Mouse (Mus musculus) liver, adult 2 months (tissue): ENCODE results near the gene Rundc1. TPM values are rescaled to one million over a fixed set of nuclear protein-coding genes. Genes with fewer than 3 reads are reported as not detected.
"Not testable (repeated sequence)": the region's sequence is repeated elsewhere in the genome, so short reads cannot be mapped to it uniquely, and the experiment has no call there.

Experiments
- DNase-seq: peaks from one replicate; pipeline ENCODE4 v3.0.0-alpha.2; 2011; ENCODE audit warnings: low read depth, low spot score; ENCODE audit errors: extremely low read depth
- H3K27ac ChIP-seq: fragments of 200-500 bp; replicated peaks from 2 replicates; pipeline ENCODE4 v1.5.1; 2012; ENCODE audit warnings: low read depth, mild to moderate bottlenecking, control low read depth, inconsistent platforms, low read length; ENCODE audit not compliant: insufficient read depth
- H3K27me3 ChIP-seq: fragments of 200-500 bp; 2 replicates; pipeline ENCODE4 v1.6.1; 2012; ENCODE audit warnings: mild to moderate bottlenecking, moderate library complexity, low read length, inconsistent platforms; ENCODE audit not compliant: control insufficient read depth, insufficient read depth
- H3K36me3 ChIP-seq: fragments of 200-500 bp; 2 replicates; pipeline ENCODE4 v1.6.1; 2012; ENCODE audit warnings: low read length, inconsistent platforms; ENCODE audit not compliant: control insufficient read depth, insufficient read depth
- H3K4me1 ChIP-seq: fragments of 200-500 bp; 2 replicates; pipeline ENCODE4 v1.6.1; 2011; ENCODE audit warnings: low read length; ENCODE audit not compliant: control insufficient read depth, insufficient read depth
- H3K4me3 ChIP-seq: fragments of 200-500 bp; 2 replicates; pipeline ENCODE4 v1.5.1; 2011; ENCODE audit warnings: low read depth, mild to moderate bottlenecking, control low read depth, low read length, moderate library complexity; ENCODE audit not compliant: insufficient read depth
- H3K79me2 ChIP-seq: fragments of 200-500 bp; 2 replicates; pipeline ENCODE4 v1.6.1; 2012; ENCODE audit warnings: inconsistent platforms, mild to moderate bottlenecking, low read length, moderate library complexity; ENCODE audit not compliant: control insufficient read depth, insufficient read depth
- H3K9ac ChIP-seq: fragments of 200-500 bp; 2 replicates; pipeline ENCODE4 v1.6.1; 2012; ENCODE audit warnings: low read depth, mild to moderate bottlenecking, control low read depth, inconsistent platforms, low read length
- CTCF ChIP-seq: fragments of 200-500 bp; IDR thresholded peaks from 2 replicates; pipeline ENCODE4 v1.5.1; 2011; ENCODE audit warnings: low read depth, low read length, control low read depth
- POLR2A ChIP-seq: fragments of 200-500 bp; IDR thresholded peaks from 2 replicates; pipeline ENCODE4 v1.6.1; 2011; ENCODE audit warnings: low read length, control low read depth; ENCODE audit not compliant: insufficient read depth; ENCODE audit errors: extremely low read depth
- WGBS: fragments of 180-500 bp; shearing (Covaris S2); methylation state at CpG from one replicate; pipeline ENCODE4 v1.1.7; 2018; 5-methylcytosine and 5-hydroxymethylcytosine counted together
- polyA plus RNA-seq: library from polyadenylated mRNA; depleted of rRNA; stranded (reverse); fragments of >200 nt; gene quantifications from 2 replicates; pipeline ENCODE4 v1.2.3, GENCODE M21; 2012
- total RNA-seq: library from RNA; depleted of rRNA; stranded (reverse); fragments of >200 nt; gene quantifications from 2 replicates; pipeline ENCODE4 v1.2.3, GENCODE M21; 2014

The Rundc1 gene
- total and polyA plus RNA-seq, 2 experiments = 3.1 to 8.6 TPM

DNA sequence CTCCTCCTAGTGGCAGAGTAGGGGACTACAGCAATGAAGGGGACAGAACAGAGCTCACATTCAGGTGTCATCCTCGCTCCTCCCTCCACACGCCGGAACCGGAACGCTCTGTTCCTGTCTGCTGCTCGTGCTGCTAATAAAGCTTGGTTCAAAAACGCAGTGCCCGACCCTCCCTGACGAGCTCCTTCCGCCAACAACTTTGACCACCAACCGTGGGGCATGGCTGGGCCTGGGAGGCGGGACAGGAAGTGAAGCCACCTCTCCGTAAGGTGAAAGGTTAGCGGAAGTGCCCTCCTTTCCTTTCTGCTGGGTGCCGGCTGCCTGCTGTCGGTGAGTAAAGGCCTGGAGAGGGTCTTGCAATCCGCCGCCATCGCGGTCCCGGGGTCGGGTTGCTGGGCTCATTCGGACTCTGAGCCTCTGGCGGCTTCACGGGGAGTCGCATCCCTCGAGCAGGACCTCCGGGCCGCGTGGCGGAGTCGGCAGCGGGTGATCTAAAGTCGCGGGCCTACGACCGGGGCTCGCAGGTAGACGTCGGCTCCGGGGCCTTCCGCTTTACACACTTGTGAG lies 17.3 kb downstream of the Rundc1 start, which contains the start of gene Rpl27:
Gene Rpl27, plus strand, starts transcription at position 172 of the 567 bp plus-strand sequence.
- H3K4me1 ChIP-seq = peaks cover 10% of the 10 kb centered on the region
- H3K27ac ChIP-seq = peak within 1 kb of the TSS; percentile 59
- H3K27me3 ChIP-seq = no peaks in the 10 kb centered on the region
- WGBS = under 1% methylated on average over 42 of the region's 42 CpGs
- TF ChIP-seq POLR2A (peak; percentile 58; the same call in 1 of the 2 replicates), CTCF (peak; percentile 70)
- DNase-seq = peak; percentile 99
- peak within 1 kb of the TSS; percentile 82 for H3K9ac ChIP-seq
- peaks cover 8% of the 10 kb centered on the region; the same call in 1 of the 2 replicates for H3K79me2 ChIP-seq
- peaks cover 17% of the 10 kb centered on the region for H3K36me3 ChIP-seq
- H3K4me3 ChIP-seq = peak within 1 kb of the TSS; percentile 77

DNA sequence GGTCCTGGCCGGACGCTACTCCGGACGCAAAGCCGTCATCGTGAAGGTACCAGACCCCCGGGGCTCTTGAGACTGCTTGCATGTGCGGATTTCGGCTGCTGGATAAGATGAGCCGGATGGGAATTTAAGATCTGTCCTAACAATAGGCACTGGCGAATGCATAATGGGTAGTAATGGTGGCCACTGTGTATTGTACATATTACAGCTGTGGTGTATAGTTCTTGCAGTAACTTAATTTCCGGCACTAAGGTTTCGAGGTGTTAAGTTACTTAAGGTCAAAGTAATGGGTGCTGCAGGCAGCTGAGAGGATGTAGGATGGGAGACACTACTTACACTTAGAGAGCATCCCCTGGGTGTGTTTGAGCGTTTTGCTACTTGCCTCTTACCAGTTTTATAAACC lies 17.9 kb downstream of the Rundc1 start:
- H3K79me2 ChIP-seq = peaks cover 8% of the 10 kb centered on the region; the same call in 1 of the 2 replicates
- H3K27ac ChIP-seq = peak overlapping the region; percentile 59
- DNase-seq = peak; percentile 19
- peak overlapping the region; percentile 82 for H3K9ac ChIP-seq
- WGBS = under 1% methylated on average over 14 of the region's 14 CpGs
- peaks cover 17% of the 10 kb centered on the region for H3K36me3 ChIP-seq
- H3K27me3 ChIP-seq = no peaks in the 10 kb centered on the region
- TF ChIP-seq POLR2A (no peak), CTCF (no peak)
- peaks cover 10% of the 10 kb centered on the region for H3K4me1 ChIP-seq
- peak overlapping the region; percentile 77 for H3K4me3 ChIP-seq

DNA sequence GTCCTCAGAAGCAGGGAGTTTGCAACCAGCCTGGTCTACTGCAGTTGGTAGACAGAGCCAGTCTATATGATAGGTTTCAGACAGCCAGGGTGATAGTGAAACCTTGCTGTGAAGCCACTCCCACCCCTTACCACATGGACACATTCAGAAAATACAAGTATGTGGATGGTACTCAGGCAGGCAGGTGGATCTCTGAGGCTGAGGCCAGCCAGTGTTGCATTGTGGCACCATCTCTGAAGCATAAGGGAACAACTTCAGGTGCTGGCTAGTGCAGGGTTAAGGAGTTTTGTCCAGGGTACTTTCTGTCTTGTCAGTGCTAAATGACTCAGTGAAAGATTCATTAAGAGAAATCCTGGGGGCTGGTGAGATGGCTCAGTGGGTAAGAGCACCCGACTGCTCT lies 21.4 kb downstream of the Rundc1 start:
- WGBS = 91% methylated on average over 1 of the region's 1 CpGs
- no peak overlapping the region for H3K4me3 ChIP-seq
- H3K36me3 ChIP-seq = peaks cover 17% of the 10 kb centered on the region
- TF ChIP-seq CTCF (no peak), POLR2A (no peak)
- H3K79me2 ChIP-seq = peaks cover 15% of the 10 kb centered on the region; the same call in 1 of the 2 replicates
- no peak overlapping the region for H3K9ac ChIP-seq
- no peaks in the 10 kb centered on the region for H3K27me3 ChIP-seq
- no peak for DNase-seq
- no peak overlapping the region for H3K27ac ChIP-seq
- peaks cover 17% of the 10 kb centered on the region for H3K4me1 ChIP-seq

DNA sequence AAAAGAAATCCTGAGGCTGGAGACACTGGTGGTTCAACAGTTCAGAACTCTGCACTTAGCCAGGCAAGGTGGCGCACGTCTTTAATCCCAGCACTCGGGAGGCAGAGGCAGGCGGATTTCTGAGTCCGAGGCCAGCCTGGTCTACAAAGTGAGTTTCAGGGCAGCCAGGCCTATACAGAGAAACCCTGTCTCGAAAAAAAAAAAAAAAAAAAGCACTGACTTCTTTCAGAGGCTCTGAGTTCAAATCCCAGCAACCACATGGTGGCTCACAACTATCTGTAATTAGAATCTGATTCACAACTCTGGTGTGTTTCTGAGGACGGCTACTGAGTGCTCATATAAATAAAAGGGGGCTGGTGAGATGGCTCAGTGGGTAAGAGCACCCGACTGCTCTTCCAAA lies 22.0 kb downstream of the Rundc1 start:
- H3K36me3 ChIP-seq = peaks cover 17% of the 10 kb centered on the region
- H3K79me2 ChIP-seq = peaks cover 15% of the 10 kb centered on the region; the same call in 1 of the 2 replicates
- 90% methylated on average over 8 of the region's 8 CpGs for WGBS
- H3K9ac ChIP-seq, H3K4me3 ChIP-seq, DNase-seq, H3K27ac ChIP-seq, H3K27me3 ChIP-seq: not testable (repeated sequence)
- peaks cover 22% of the 10 kb centered on the region for H3K4me1 ChIP-seq

DNA sequence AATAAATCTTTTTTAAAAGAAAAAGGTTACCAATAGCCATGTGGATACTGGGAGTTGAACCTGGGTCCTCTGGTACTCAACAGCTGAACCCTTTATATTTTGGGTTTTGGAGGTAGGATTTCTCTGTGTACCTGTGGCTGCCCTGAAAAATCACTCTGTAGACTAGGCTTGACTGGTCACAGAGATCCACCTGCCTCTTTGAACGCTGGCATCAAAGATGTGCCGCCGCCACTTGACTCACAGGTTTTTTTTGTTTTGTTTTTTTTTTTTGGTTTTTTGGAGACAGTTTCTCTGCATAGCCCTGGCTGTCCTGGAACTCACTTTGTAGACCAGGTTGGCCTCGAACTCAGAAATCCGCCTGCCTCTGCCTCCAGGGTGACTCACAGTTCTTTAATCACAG lies 22.9 kb downstream of the Rundc1 start:
- 85% methylated on average over 5 of the region's 5 CpGs for WGBS

DNA sequence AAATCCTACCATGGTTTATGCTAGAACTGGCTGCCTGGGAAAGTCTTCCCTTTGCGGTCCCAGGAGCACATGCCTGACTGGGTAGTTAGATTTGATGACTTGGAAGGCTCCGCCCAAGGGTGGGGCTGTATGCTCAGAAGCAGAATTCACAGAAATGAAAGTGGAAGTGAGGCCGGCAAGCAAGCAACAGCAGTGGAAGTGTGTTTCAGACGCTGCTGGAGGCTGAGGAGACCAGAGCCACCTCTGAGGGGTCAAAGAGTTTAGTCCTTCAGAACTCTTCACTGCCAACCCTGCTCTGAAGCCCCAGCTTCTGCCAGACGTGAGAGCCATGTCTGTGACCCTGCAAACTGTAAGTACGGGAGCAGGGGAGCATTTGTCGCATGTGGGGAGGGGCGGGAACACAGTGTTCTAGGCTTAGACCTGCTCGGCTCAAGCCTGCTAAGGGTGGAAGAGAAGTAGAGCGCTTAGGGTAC lies 23.4 kb downstream of the Rundc1 start, which contains the start of gene Ifi35:
Gene Ifi35, plus strand, starts transcription at position 134 of the 473 bp plus-strand sequence.
- no peak for TF ChIP-seq CTCF
- peak; percentile 43; the same call in 1 of the 2 replicates for TF ChIP-seq POLR2A
- Histone ChIP-seq H3K4me1 (peaks cover 29% of the 10 kb centered on the region), H3K36me3 (peaks cover 17% of the 10 kb centered on the region), H3K9ac (peak within 1 kb of the TSS; percentile 76), H3K79me2 (peaks cover 7% of the 10 kb centered on the region; the same call in 1 of the 2 replicates), H3K27ac (peak within 1 kb of the TSS; percentile 77), H3K4me3 (peak within 1 kb of the TSS; percentile 61), H3K27me3 (no peaks in the 10 kb centered on the region)
- WGBS = 2% methylated on average over 10 of the region's 10 CpGs
- DNase-seq = peak; percentile 90

More for the DNA sequence above, 22.9 kb downstream of the Rundc1 start:
- Histone ChIP-seq H3K27ac (0 out of 2 replicates have a peak overlapping the region, but pooled peaks have one; percentile 7), H3K4me3 (no peak overlapping the region), H3K4me1 (peaks cover 30% of the 10 kb centered on the region), H3K79me2 (peaks cover 10% of the 10 kb centered on the region; the same call in 1 of the 2 replicates), H3K36me3 (peaks cover 17% of the 10 kb centered on the region), H3K27me3 (no peaks in the 10 kb centered on the region), H3K9ac (no peak overlapping the region)
- TF ChIP-seq POLR2A = no peak
- no peak for TF ChIP-seq CTCF
- no peak for DNase-seq
